Comparison of ENCODE assay signal across 8 mouse cellular contexts in genomic region chr7:29181323-29181722, GRCm38 (mm10). TPM values are rescaled to one million over a fixed set of nuclear protein-coding genes. Genes with fewer than 3 reads are reported as not detected.
DNase-seq lines count a peak whose midpoint lies in the region; ATAC-seq lines count a peak whose summit lies in the region.
"Not testable (repeated sequence)": the region's sequence is repeated elsewhere in the genome, so short reads cannot be mapped to it uniquely, and the experiment has no call there.
"Had no signal": no experiment of that assay in that cellular context is flagged by ENCODE, and none has a peak within 500 bp of the region (broad histone marks: within the 10 kb centered on the region; RNA-seq: fewer than 3 reads in every experiment).

No protein-coding gene starts in this region.

- H3K27me3 ChIP-seq in embryonic facial prominence, embryonic 13.5 days; hindbrain, embryonic 14.5 days (ENCODE audit: control insufficient read depth, insufficient read depth, low read length); liver, embryonic 13.5 days; midbrain, embryonic 14.5 days (ENCODE audit: control insufficient read depth, insufficient read depth, low read length); neural tube, embryonic 14.5 days (ENCODE audit: control insufficient read depth, insufficient read depth, low read length): not testable (repeated sequence)

- not testable (repeated sequence) for H3K36me3 ChIP-seq in embryonic facial prominence, embryonic 13.5 days; hindbrain, embryonic 14.5 days (replicated peaks; ENCODE audit: control insufficient read depth, insufficient read depth); midbrain, embryonic 14.5 days (ENCODE audit: control insufficient read depth, insufficient read depth, low read length); neural tube, embryonic 14.5 days (ENCODE audit: control insufficient read depth, insufficient read depth, low read length)
- peaks cover 17% of the 10 kb centered on the region for H3K36me3 ChIP-seq in liver, embryonic 13.5 days

- not testable (repeated sequence) for H3K9ac ChIP-seq in embryonic facial prominence, embryonic 13.5 days; hindbrain, embryonic 14.5 days; liver, embryonic 13.5 days; midbrain, embryonic 14.5 days (replicated peaks; ENCODE audit: low read length); neural tube, embryonic 14.5 days (replicated peaks; ENCODE audit: low read depth, low read length)

- peak; percentile 33 for DNase-seq in cerebellum, adult 11-12 months
- DNase-seq in heart, adult 11 months: peak; percentile 89
- DNase-seq in hindbrain, embryonic 14.5 days (ENCODE audit: low spot score); liver, embryonic 13.5 days; midbrain, embryonic 14.5 days: not testable (repeated sequence)

- not testable (repeated sequence) for H3K4me3 ChIP-seq in embryonic facial prominence, embryonic 13.5 days; liver, embryonic 13.5 days (replicated peaks); midbrain, embryonic 14.5 days (replicated peaks; ENCODE audit: low read depth, low read length); neural tube, embryonic 14.5 days (ENCODE audit: low read depth, low read length)
- peak overlapping the region; percentile 78; the same call in 1 of the 2 replicates for H3K4me3 ChIP-seq in hindbrain, embryonic 14.5 days (replicated peaks; ENCODE audit: low read length)

- ATAC-seq in embryonic facial prominence, embryonic 13.5 days (ENCODE audit: insufficient number of reproducible peaks, insufficient read depth, low FRiP score, low TSS enrichment, low read depth); hindbrain, embryonic 14.5 days (ENCODE audit: low FRiP score); liver, embryonic 13.5 days (ENCODE audit: low read depth); midbrain, embryonic 14.5 days (ENCODE audit: low FRiP score, low TSS enrichment); neural tube, embryonic 14.5 days (ENCODE audit: low read depth): not testable (repeated sequence)

- H3K27ac ChIP-seq in embryonic facial prominence, embryonic 13.5 days; liver, embryonic 13.5 days: not testable (repeated sequence)
- H3K27ac ChIP-seq in hindbrain, embryonic 14.5 days: peak overlapping the region; percentile 67; the same call in 1 of the 2 replicates
- H3K27ac ChIP-seq in midbrain, embryonic 14.5 days (replicated peaks; ENCODE audit: low read depth, low read length): peak overlapping the region; percentile 74
- peak overlapping the region; percentile 73; the same call in 1 of the 2 replicates for H3K27ac ChIP-seq in neural tube, embryonic 14.5 days (ENCODE audit: low read depth, low read length)

- H3K4me2 ChIP-seq in embryonic facial prominence, embryonic 13.5 days: peak overlapping the region; percentile 74; the same call in 1 of the 2 replicates
- peak overlapping the region; percentile 90 for H3K4me2 ChIP-seq in hindbrain, embryonic 14.5 days (replicated peaks)
- 0 out of 2 replicates have a peak overlapping the region, but pooled peaks have one; percentile 91 for H3K4me2 ChIP-seq in liver, embryonic 13.5 days
- peak overlapping the region; percentile 48; the same call in 1 of the 2 replicates for H3K4me2 ChIP-seq in midbrain, embryonic 14.5 days (ENCODE audit: low read length)
- peak overlapping the region; percentile 32; the same call in 1 of the 2 replicates for H3K4me2 ChIP-seq in neural tube, embryonic 14.5 days (ENCODE audit: low read depth, low read length)

- not testable (repeated sequence) for H3K9me3 ChIP-seq in embryonic facial prominence, embryonic 13.5 days; hindbrain, embryonic 14.5 days (ENCODE audit: control insufficient read depth, low read length); liver, embryonic 13.5 days (replicated peaks); midbrain, embryonic 14.5 days (ENCODE audit: control insufficient read depth, low read length); neural tube, embryonic 14.5 days (ENCODE audit: control insufficient read depth, low read length)

- peaks cover 16% of the 10 kb centered on the region for H3K4me1 ChIP-seq in embryonic facial prominence, embryonic 13.5 days
- peaks cover 16% of the 10 kb centered on the region for H3K4me1 ChIP-seq in hindbrain, embryonic 14.5 days (replicated peaks; ENCODE audit: control insufficient read depth, insufficient read depth, low read length)
- H3K4me1 ChIP-seq in liver, embryonic 13.5 days (replicated peaks): peaks cover 28% of the 10 kb centered on the region
- peaks cover 15% of the 10 kb centered on the region for H3K4me1 ChIP-seq in midbrain, embryonic 14.5 days (ENCODE audit: control insufficient read depth, insufficient read depth, low read length)
- H3K4me1 ChIP-seq in neural tube, embryonic 14.5 days (ENCODE audit: control insufficient read depth, insufficient read depth, low read length): peaks cover 13% of the 10 kb centered on the region

- WGBS in embryonic facial prominence, embryonic 13.5 days: 95% methylated on average over 4 of the region's 4 CpGs
- WGBS in hindbrain, embryonic 14.5 days: 87% methylated on average over 4 of the region's 4 CpGs
- WGBS in liver, embryonic 13.5 days (ENCODE audit: insufficient replicate concordance): 64% methylated on average over 4 of the region's 4 CpGs
- 85% methylated on average over 4 of the region's 4 CpGs for WGBS in midbrain, embryonic 14.5 days
- WGBS in neural tube, embryonic 14.5 days: 88% methylated on average over 4 of the region's 4 CpGs

RNA-seq across cellular contexts. Expression of gene Psmd8, which starts 0.8 kb away (rescaled TPM):
- polyA plus RNA-seq in embryonic facial prominence, embryonic 13.5 days (2015; fragmentation: Nextera tagmentation; extraction: Ambion mirVana): 252 and 273 TPM in 2 replicates
- polyA plus RNA-seq in hindbrain, embryonic 14.5 days (2014; fragmentation: Nextera tagmentation; extraction: Ambion mirVana): 295 and 302 TPM in 2 replicates
- polyA plus RNA-seq in liver, embryonic 13.5 days (2015; fragmentation: Nextera tagmentation; extraction: Ambion mirVana): 136 and 155 TPM in 2 replicates
- 290 and 302 TPM in 2 replicates for polyA plus RNA-seq in midbrain, embryonic 14.5 days (2014; fragmentation: Nextera tagmentation; extraction: Ambion mirVana)
- polyA plus RNA-seq in neural tube, embryonic 14.5 days (2014; fragmentation: Nextera tagmentation; extraction: Ambion mirVana): 301 and 308 TPM in 2 replicates

RNA-seq across cellular contexts. Expression of gene Spred3, which starts 11.1 kb away (rescaled TPM):
- 4.5 and 4.9 TPM in 2 replicates for polyA plus RNA-seq in embryonic facial prominence, embryonic 13.5 days (2015; fragmentation: Nextera tagmentation; extraction: Ambion mirVana)
- 10.3 and 10.5 TPM in 2 replicates for polyA plus RNA-seq in hindbrain, embryonic 14.5 days (2014; fragmentation: Nextera tagmentation; extraction: Ambion mirVana)
- 0.23 and 0.41 TPM in 2 replicates for polyA plus RNA-seq in liver, embryonic 13.5 days (2015; fragmentation: Nextera tagmentation; extraction: Ambion mirVana)
- 9.4 and 11.2 TPM in 2 replicates for polyA plus RNA-seq in midbrain, embryonic 14.5 days (2014; fragmentation: Nextera tagmentation; extraction: Ambion mirVana)
- polyA plus RNA-seq in neural tube, embryonic 14.5 days (2014; fragmentation: Nextera tagmentation; extraction: Ambion mirVana): 9.6 and 14.9 TPM in 2 replicates

RNA-seq across cellular contexts. Expression of gene Ggn, which starts 11.3 kb away (rescaled TPM):
- 0.51 and 1.3 TPM in 2 replicates for polyA plus RNA-seq in embryonic facial prominence, embryonic 13.5 days (2015; fragmentation: Nextera tagmentation; extraction: Ambion mirVana)
- polyA plus RNA-seq in hindbrain, embryonic 14.5 days (2014; fragmentation: Nextera tagmentation; extraction: Ambion mirVana): 0.36 and 1.0 TPM in 2 replicates
- polyA plus RNA-seq in liver, embryonic 13.5 days (2015; fragmentation: Nextera tagmentation; extraction: Ambion mirVana): 0.07 and 0.10 TPM in 2 replicates
- 0.32 and 0.55 TPM in 2 replicates for polyA plus RNA-seq in midbrain, embryonic 14.5 days (2014; fragmentation: Nextera tagmentation; extraction: Ambion mirVana)
- polyA plus RNA-seq in neural tube, embryonic 14.5 days (2014; fragmentation: Nextera tagmentation; extraction: Ambion mirVana): 0.23 and 0.33 TPM in 2 replicates

RNA-seq across cellular contexts. Expression of gene Fam98c, which starts 25.3 kb away (rescaled TPM):
- 16.0 and 17.6 TPM in 2 replicates for polyA plus RNA-seq in embryonic facial prominence, embryonic 13.5 days (2015; fragmentation: Nextera tagmentation; extraction: Ambion mirVana)
- 25.8 and 32.8 TPM in 2 replicates for polyA plus RNA-seq in hindbrain, embryonic 14.5 days (2014; fragmentation: Nextera tagmentation; extraction: Ambion mirVana)
- 8.1 and 8.5 TPM in 2 replicates for polyA plus RNA-seq in liver, embryonic 13.5 days (2015; fragmentation: Nextera tagmentation; extraction: Ambion mirVana)
- 17.7 and 21.3 TPM in 2 replicates for polyA plus RNA-seq in midbrain, embryonic 14.5 days (2014; fragmentation: Nextera tagmentation; extraction: Ambion mirVana)
- polyA plus RNA-seq in neural tube, embryonic 14.5 days (2014; fragmentation: Nextera tagmentation; extraction: Ambion mirVana): 29.5 and 33.6 TPM in 2 replicates

RNA-seq across cellular contexts. Expression of gene Catsperg1, which starts 32.5 kb away (rescaled TPM):
- 0.72 and 0.74 TPM in 2 replicates for polyA plus RNA-seq in embryonic facial prominence, embryonic 13.5 days (2015; fragmentation: Nextera tagmentation; extraction: Ambion mirVana)
- polyA plus RNA-seq in hindbrain, embryonic 14.5 days (2014; fragmentation: Nextera tagmentation; extraction: Ambion mirVana): 2.6 and 3.3 TPM in 2 replicates
- 0.09 and 0.22 TPM in 2 replicates for polyA plus RNA-seq in liver, embryonic 13.5 days (2015; fragmentation: Nextera tagmentation; extraction: Ambion mirVana)
- 3.6 TPM in 2 replicates for polyA plus RNA-seq in midbrain, embryonic 14.5 days (2014; fragmentation: Nextera tagmentation; extraction: Ambion mirVana)
- polyA plus RNA-seq in neural tube, embryonic 14.5 days (2014; fragmentation: Nextera tagmentation; extraction: Ambion mirVana): 2.5 and 3.8 TPM in 2 replicates
- polyA plus RNA-seq: Patski had no signal

Comparison
In these comparisons a context has a peak if more than half of its experiments do, and no peak if none do; other contexts are left out.
1. H3K4me2 ChIP-seq: peak in every context shown above with its lines; median percentile 91 in liver, embryonic 13.5 days; 90 in hindbrain, embryonic 14.5 days; 74 in embryonic facial prominence, embryonic 13.5 days; 48 in midbrain, embryonic 14.5 days; 32 in neural tube, embryonic 14.5 days.